Mouse (Mus musculus) erythroid progenitor cell, adult 5-6 weeks (primary cell): ENCODE data around the gene Slco1a4. TPM values are rescaled to one million over a fixed set of nuclear protein-coding genes. Genes with fewer than 3 reads are reported as not detected.
"Not testable (repeated sequence)": the region's sequence is repeated elsewhere in the genome, so short reads cannot be mapped to it uniquely, and the experiment has no call there.

Experiments
- ATAC-seq: replicated peaks from 2 replicates; pipeline ENCODE4 v1.8.0; 2016; ENCODE audit warnings: moderate number of reproducible peaks, mild to moderate bottlenecking, moderate TSS enrichment, inconsistent platforms; ENCODE audit not compliant: poor library complexity, low FRiP score, severe bottlenecking
- total RNA-seq, 2 experiments: library from RNA; stranded (forward) in 1 of 2; stranded (reverse) in 1 of 2; fragments of 150-400 nt in 1 of 2; fragments of 186-747, 209-891 nt in 1 of 2; gene quantifications; 2 replicates each; pipeline versions ENCODE4 v1.2.3 to v1.2.4; 2015 to 2017; ENCODE audit warnings: low replicate concordance in 2 of 2

Slco1a4 gene
- total RNA-seq (2015; ENCODE audit: low replicate concordance) (not detected in 2 replicates), total RNA-seq (2017; ENCODE audit: low replicate concordance) (not detected in 2 replicates)

DNA sequence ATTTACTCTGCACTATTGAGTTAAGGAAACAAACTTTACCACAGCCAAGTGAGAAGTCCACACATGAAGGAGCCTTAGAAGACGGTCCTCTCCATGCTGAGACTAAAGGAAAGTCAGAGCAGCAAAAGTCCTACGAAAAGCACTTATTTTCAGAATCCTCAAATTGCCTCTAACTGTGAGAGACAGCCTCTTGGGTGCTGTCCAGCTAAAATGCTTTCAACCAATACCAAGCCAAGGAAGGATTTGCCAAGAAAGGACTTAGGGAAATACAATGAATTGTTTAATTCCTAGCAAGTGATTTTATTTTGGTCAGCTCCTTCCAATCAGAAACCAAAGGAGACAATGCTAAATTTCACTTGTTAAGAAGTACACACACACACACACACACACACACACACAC lies at the start of gene Slco1a4:
Gene Slco1a4 (minus strand): TSS at position 115 of the 400 bp plus-strand sequence.
- ATAC-seq, result no peak

DNA sequence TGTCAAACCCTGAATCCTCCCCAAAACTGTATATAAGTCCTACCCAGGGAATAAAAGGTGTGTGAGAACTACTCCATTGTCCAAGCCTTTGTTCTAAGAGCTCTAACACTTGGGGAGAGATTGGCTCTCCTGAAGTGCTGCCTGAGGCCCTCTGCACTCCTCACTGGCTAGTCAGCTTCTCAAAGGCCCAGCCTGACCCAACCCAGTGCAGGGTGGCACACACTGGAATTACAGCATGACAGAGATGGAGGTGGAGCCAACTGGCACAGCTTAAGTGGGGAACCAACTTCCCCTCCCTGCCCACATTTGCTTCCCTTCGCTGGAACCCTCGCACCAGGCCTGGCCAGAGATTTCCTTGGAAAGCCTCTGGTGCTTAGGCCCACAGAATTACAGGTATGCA lies 42.2 kb upstream of the Slco1a4 start:
- no peak for ATAC-seq

DNA sequence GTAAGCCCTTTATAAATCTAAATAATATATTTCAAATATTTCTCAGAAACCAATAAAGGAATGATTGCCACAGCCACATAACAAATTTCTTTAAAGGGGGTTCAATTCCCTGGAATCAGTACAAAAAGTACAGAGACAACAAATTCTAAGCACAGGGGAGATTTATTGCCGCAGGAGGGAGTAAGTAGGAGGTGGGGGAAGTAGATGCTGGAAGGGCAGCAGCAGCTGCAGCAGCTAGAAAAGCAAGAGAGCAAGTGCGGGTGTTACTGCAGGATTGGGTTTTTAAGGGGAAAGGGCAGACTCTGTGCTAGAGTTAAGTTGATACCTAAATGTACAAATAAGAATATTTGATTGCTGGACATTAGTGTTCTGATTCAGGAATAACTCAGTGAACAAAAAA lies 33.7 kb upstream of the Slco1a4 start:
- no peak for ATAC-seq

DNA sequence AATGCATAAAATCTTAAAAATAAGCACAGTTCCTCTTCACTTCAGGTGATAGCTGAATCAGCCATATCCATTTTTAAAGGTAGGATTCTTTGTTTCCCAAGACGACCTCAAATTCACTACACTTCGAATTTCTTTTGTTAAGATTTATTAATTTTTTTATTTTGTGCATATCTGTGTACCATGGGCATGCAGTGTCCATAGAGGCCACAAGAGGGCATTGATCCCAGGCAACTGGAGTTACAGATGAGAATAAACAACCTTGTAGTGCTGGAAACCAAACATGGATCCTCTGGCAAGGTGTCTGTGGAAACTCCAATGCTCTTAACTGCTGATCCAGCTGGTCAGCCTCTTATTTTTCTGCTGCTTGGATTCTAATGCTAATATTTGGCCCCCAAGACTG lies 32.2 kb upstream of the Slco1a4 start:
- no peak for ATAC-seq

- no peak for ATAC-seq
Measured at GRCm38 (mm10) chr6:141882581-141882980, 26.6 kb upstream of the Slco1a4 start.

DNA sequence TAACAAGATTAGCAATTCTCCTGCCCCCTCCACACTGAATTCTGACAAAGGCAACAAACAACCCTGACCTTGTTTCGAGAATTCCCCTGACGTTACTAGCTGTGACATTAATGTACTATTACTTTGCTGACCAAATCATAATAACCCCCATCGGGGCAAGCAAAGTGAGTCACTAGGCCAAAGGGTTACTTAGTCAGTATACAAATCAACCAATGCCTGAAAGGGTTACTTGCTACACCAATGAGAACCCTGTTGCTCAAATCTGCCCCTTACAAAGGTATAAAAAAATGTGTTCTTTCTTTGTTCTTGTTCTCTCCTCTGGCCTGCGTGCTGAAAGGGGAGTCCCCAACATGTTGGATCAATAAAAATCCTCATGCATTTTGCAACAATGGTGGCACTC lies 19.7 kb upstream of the Slco1a4 start:
- ATAC-seq, result not testable (repeated sequence)

DNA sequence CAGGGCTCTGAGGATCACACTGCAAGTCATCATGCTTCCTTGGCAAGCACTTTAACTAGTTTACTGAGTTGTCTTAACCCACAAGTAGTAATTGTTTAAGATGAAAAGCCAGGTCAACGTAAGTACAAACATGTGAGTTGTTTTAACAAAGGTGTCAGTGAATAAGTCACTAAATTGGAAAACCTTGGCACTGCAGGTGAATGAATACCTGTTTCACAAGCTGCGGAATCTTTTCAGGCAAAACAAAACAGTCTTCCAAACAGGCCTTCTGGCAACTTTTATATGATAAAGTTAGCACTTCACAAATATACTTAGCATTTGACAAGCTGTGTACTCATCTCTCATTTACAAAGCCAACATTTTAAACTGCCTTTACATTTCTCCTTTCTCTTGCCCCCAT lies 15.7 kb upstream of the Slco1a4 start:
- ATAC-seq, result no peak

GRCm38 (mm10) chr6:141868735-141869134 lies 12.7 kb upstream of the Slco1a4 start:
- ATAC-seq, result no peak

GRCm38 (mm10) chr6:141866026-141866425 lies 10.0 kb upstream of the Slco1a4 start:
- no peak for ATAC-seq

- no peak for ATAC-seq
Measured at GRCm38 (mm10) chr6:141857735-141858531, 1.9 kb upstream of the Slco1a4 start.

DNA sequence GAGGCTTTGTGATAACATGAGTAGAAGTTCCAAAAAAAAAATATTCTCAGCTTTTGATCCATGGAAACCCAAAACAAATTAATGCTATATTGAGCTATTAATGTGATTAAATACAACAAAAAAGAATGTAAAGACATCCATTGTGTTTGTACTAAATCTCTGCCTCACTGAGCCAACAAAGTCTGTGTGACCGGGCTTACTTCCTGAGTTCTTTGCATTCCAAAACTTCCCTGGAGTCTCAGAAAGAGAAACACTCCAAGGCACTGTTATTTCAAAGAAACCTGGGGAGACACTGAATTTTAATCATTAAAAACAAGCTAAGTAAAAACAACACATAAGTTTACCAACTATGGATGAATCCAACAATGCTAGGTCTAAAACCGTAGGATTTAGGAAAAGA lies 2.4 kb downstream of the Slco1a4 start:
- no peak for ATAC-seq

DNA sequence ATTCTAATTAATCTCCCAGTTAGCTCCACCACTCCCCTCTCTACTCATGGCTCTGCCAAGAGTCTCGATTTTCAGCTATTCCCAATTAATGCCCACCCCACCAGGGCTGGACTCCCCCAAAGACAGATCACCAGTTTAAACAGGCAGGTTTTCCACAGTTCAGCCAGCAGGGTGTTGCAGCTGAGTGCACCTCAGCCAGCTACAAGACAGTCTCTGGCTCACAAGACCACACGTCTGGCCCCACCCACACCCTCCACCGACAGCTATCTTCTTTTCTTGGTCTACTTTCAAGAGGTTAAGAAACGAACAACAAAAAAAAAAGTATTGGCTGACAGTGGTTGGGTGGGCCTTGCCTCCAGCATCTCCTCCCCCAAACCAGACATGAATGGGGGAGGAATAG lies 6.9 kb downstream of the Slco1a4 start:
- ATAC-seq, result no peak

GRCm38 (mm10) chr6:141797837-141798236 lies 58.2 kb downstream of the Slco1a4 start:
- no peak for ATAC-seq

GRCm38 (mm10) chr6:141774476-141774875 lies 81.5 kb downstream of the Slco1a4 start:
- ATAC-seq, result no peak

- no peak for ATAC-seq
Measured at GRCm38 (mm10) chr6:141773710-141774109, 82.3 kb downstream of the Slco1a4 start, which contains the start of gene Gm5724. TSS of gene Gm5724 (minus strand) at chr6:141773810.

Other genes starting within 250 kb of the Slco1a4 start
- not detected in 2 replicates for gene Slco1b2, start 226.7 kb downstream of the Slco1a4 start, total RNA-seq (2015; ENCODE audit: low replicate concordance)
- gene Slco1b2, start 226.7 kb downstream of the Slco1a4 start, total RNA-seq (2017; ENCODE audit: low replicate concordance), result not detected in 2 replicates
- not detected in 2 replicates for gene Gm5724, start 82.4 kb downstream of the Slco1a4 start, total RNA-seq (2015; ENCODE audit: low replicate concordance)
- not detected in 2 replicates for gene Gm5724, start 82.4 kb downstream of the Slco1a4 start, total RNA-seq (2017; ENCODE audit: low replicate concordance)
- not detected in 2 replicates for gene Slco1a1, start 90.8 kb upstream of the Slco1a4 start, total RNA-seq (2015; ENCODE audit: low replicate concordance)
- gene Slco1a1, start 90.8 kb upstream of the Slco1a4 start, total RNA-seq (2017; ENCODE audit: low replicate concordance), result not detected in 2 replicates
- not detected in 2 replicates for gene Gm6614, start 155.2 kb upstream of the Slco1a4 start, total RNA-seq (2015; ENCODE audit: low replicate concordance)
- not detected in 2 replicates for gene Gm6614, start 155.2 kb upstream of the Slco1a4 start, total RNA-seq (2017; ENCODE audit: low replicate concordance)